8 mouse cellular contexts compared by ENCODE assay signal in the genomic region with DNA sequence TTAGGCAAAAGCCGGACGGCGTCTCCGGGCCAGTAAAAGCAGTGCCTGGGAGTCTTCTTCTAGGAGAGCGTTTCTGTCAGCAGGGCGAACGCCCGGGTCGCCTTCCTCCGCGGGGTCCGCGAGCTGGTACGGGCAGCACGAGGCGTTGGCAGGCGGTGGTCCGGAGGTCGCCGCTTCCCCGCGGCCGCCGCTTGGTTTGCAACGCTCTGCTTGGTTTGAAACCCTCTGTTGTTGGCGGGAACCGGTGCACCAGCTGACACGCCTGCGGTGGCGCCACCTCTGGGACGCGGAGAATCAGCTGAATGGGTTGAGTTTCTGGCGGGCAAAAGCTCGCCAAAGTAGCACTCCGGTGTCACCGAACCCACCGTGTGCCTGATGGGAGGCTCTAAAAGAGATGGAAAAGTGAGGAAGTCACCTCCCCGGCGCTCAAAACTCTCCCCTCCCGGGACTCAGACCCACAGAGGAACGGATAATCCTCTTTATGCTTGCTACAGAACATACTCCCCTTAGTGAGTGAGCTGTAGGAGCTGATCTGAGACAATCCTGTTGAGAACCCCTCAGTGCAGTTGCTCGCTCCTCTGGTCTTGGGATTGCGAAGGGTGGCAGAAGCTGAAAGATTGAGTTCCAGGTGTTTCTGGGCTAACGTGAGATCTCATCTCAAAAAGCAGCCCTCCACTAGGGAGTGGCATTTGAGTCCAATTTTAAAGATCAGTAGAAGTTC. TPM values are rescaled to one million over a fixed set of nuclear protein-coding genes. Genes with fewer than 3 reads are reported as not detected.
DNase-seq lines count a peak whose midpoint lies in the region; ATAC-seq and TF ChIP-seq lines count a peak whose summit lies in the region.

No protein-coding gene starts in this region.

- WGBS in embryonic facial prominence, embryonic 13.5 days: under 1% methylated on average over 44 of the region's 44 CpGs
- WGBS in heart, adult 2 months: under 1% methylated on average over 44 of the region's 44 CpGs
- WGBS in liver, embryonic 11.5 days: under 1% methylated on average over 44 of the region's 44 CpGs

- H3K27ac ChIP-seq in embryonic facial prominence, embryonic 13.5 days: peak overlapping the region; percentile 89
- peak overlapping the region; percentile 81 for H3K27ac ChIP-seq in heart, adult 2 months
- peak overlapping the region; percentile 90 for H3K27ac ChIP-seq in liver, embryonic 11.5 days (ENCODE audit: low read depth, low read length)

- H3K79me2 ChIP-seq in heart, adult 2 months (replicated peaks; ENCODE audit: control insufficient read depth, insufficient read depth, low read length): no peaks in the 10 kb centered on the region; the same call in 1 of the 2 replicates

- peak; percentile 71 for ATAC-seq in embryonic facial prominence, embryonic 13.5 days (ENCODE audit: insufficient number of reproducible peaks, insufficient read depth, low FRiP score, low TSS enrichment, low read depth)
- peak; percentile 80 for ATAC-seq in liver, embryonic 11.5 days (replicated peaks; ENCODE audit: low FRiP score)
- ATAC-seq in monocyte, adult 5-6 weeks (replicated peaks; ENCODE audit: insufficient number of reproducible peaks, low FRiP score, low TSS enrichment, poor library complexity, severe bottlenecking): 0 out of 2 replicates have a peak, but pooled peaks have one; percentile 32

- no peak for TF ChIP-seq EP300 in heart, adult 2 months (IDR thresholded peaks at IDR 0.05; ENCODE audit: insufficient read depth, low read depth, low read length)

- H3K36me3 ChIP-seq in embryonic facial prominence, embryonic 13.5 days: no peaks in the 10 kb centered on the region
- peaks cover 2% of the 10 kb centered on the region; the same call in 1 of the 2 replicates for H3K36me3 ChIP-seq in heart, adult 2 months (ENCODE audit: control insufficient read depth, insufficient read depth, low read length)
- no peaks in the 10 kb centered on the region for H3K36me3 ChIP-seq in liver, embryonic 11.5 days (ENCODE audit: control insufficient read depth, insufficient read depth, low read length)

- peak; percentile 13 for DNase-seq in urinary bladder, postnatal 10 days (ENCODE audit: low spot score)
- DNase-seq in urinary bladder, adult 2 months (ENCODE audit: low spot score): no peak
- DNase-seq in heart, adult 2 months: peak; percentile 84
- peak; percentile 50 to 77 for DNase-seq in kidney, adult 8-10 months
- DNase-seq in liver, embryonic 11.5 days (ENCODE audit: low spot score): peak; percentile 85
- DNase-seq in telencephalon, adult 2 months (ENCODE audit: low read depth, low spot score): peak; percentile 21

- H3K9ac ChIP-seq in embryonic facial prominence, embryonic 13.5 days: peak overlapping the region; percentile 92
- peak overlapping the region; percentile 79 for H3K9ac ChIP-seq in heart, adult 2 months (ENCODE audit: low read depth, low read length)
- H3K9ac ChIP-seq in liver, embryonic 11.5 days (ENCODE audit: low read depth, low read length): peak overlapping the region; percentile 95

- H3K4me2 ChIP-seq in embryonic facial prominence, embryonic 13.5 days: peak overlapping the region; percentile 87
- peak overlapping the region; percentile 93 for H3K4me2 ChIP-seq in liver, embryonic 11.5 days

- intact Hi-C loops in heart, adult 2 months (cut with DNase I): loop anchor here (10.0 kb wide), 1 partner anchor 65 kb away; no protein-coding TSS in a partner anchor

- no peak for TF ChIP-seq POLR2A in heart, adult 2 months (IDR thresholded peaks at IDR 0.05; ENCODE audit: insufficient read depth, low read depth, low read length)

- H3K9me3 ChIP-seq in embryonic facial prominence, embryonic 13.5 days: no peaks in the 10 kb centered on the region
- H3K9me3 ChIP-seq in liver, embryonic 11.5 days (ENCODE audit: control insufficient read depth, low read length): no peaks in the 10 kb centered on the region

- TF ChIP-seq CTCF in heart, adult 2 months (IDR thresholded peaks at IDR 0.05): peak; percentile 68

- H3K4me1 ChIP-seq in embryonic facial prominence, embryonic 13.5 days: peaks cover 10% of the 10 kb centered on the region
- peaks cover 1% of the 10 kb centered on the region; the same call in 1 of the 2 replicates for H3K4me1 ChIP-seq in heart, adult 2 months (ENCODE audit: control insufficient read depth, insufficient read depth, low read length)
- peaks cover 10% of the 10 kb centered on the region for H3K4me1 ChIP-seq in liver, embryonic 11.5 days (replicated peaks; ENCODE audit: control insufficient read depth, insufficient read depth, low read length)

- peak overlapping the region; percentile 91 for H3K4me3 ChIP-seq in embryonic facial prominence, embryonic 13.5 days
- H3K4me3 ChIP-seq in heart, adult 2 months: peak overlapping the region; percentile 86
- H3K4me3 ChIP-seq in liver, embryonic 11.5 days (ENCODE audit: low read depth, low read length): peak overlapping the region; percentile 86

- 0 out of 2 replicates have a peak, but pooled peaks cover 3% of the 10 kb centered on the region for H3K27me3 ChIP-seq in embryonic facial prominence, embryonic 13.5 days
- H3K27me3 ChIP-seq in heart, adult 2 months (ENCODE audit: control insufficient read depth, insufficient read depth, low read length): no peaks in the 10 kb centered on the region
- H3K27me3 ChIP-seq in liver, embryonic 11.5 days (replicated peaks; ENCODE audit: control insufficient read depth, insufficient read depth, low read length): no peaks in the 10 kb centered on the region

RNA-seq across cellular contexts. Expression of gene Btbd10, which starts 0.6 kb away (rescaled TPM):
- polyA plus RNA-seq in urinary bladder, adult 2 months (2012; rRNA removed): 21.2 and 26.6 TPM in 2 replicates
- 30.0 and 35.3 TPM in 2 replicates for polyA plus RNA-seq in embryonic facial prominence, embryonic 13.5 days (2015; fragmentation: Nextera tagmentation; extraction: Ambion mirVana)
- total RNA-seq in heart, adult 2 months (2021): 10 to 100 TPM in 1 of 2 experiments, 1 to 10 TPM in 1; 7.9 to 10.1 TPM
- polyA plus RNA-seq in heart, adult 2 months (2012; rRNA removed): 6.7 and 9.7 TPM in 2 replicates
- 14.8 and 15.6 TPM in 2 replicates for polyA plus RNA-seq in liver, embryonic 11.5 days (2014; fragmentation: Nextera tagmentation; extraction: Ambion mirVana)
- 35.7 to 44.4 TPM (median 35.9 TPM) in 3 replicates for total RNA-seq in monocyte, adult 5-6 weeks (2017)

RNA-seq across cellular contexts. Expression of gene Pth, which starts 18.6 kb away (rescaled TPM):
- not detected in 2 replicates for polyA plus RNA-seq in urinary bladder, adult 2 months (2012; rRNA removed)
- polyA plus RNA-seq in embryonic facial prominence, embryonic 13.5 days (2015; fragmentation: Nextera tagmentation; extraction: Ambion mirVana): not detected in 2 replicates
- not detected for total RNA-seq in heart, adult 2 months (2021)
- polyA plus RNA-seq in heart, adult 2 months (2012; rRNA removed): not detected in 2 replicates
- polyA plus RNA-seq in liver, embryonic 11.5 days (2014; fragmentation: Nextera tagmentation; extraction: Ambion mirVana): not detected in 2 replicates
- not detected in 3 replicates for total RNA-seq in monocyte, adult 5-6 weeks (2017)
